Comparison of ENCODE assay signal across 9 mouse cellular contexts in genomic region chr16:17452373-17452715, GRCm38 (mm10). TPM values are rescaled to one million over a fixed set of nuclear protein-coding genes. Genes with fewer than 3 reads are reported as not detected.
DNase-seq lines count a peak whose midpoint lies in the region; ATAC-seq and TF ChIP-seq lines count a peak whose summit lies in the region.
"Had no signal": no experiment of that assay in that cellular context is flagged by ENCODE, and none has a peak within 500 bp of the region (broad histone marks: within the 10 kb centered on the region; RNA-seq: fewer than 3 reads in every experiment).

No protein-coding gene starts in this region.

- H3K9ac ChIP-seq in heart, adult 2 months (ENCODE audit: low read depth, low read length) = peak overlapping the region; percentile 82
- peak overlapping the region; percentile 88 for H3K9ac ChIP-seq in kidney, postnatal 0 days (ENCODE audit: low read depth, low read length)
- H3K9ac ChIP-seq in lung, embryonic 16.5 days (ENCODE audit: low read length) = peak overlapping the region; percentile 99

- peaks cover 4% of the 10 kb centered on the region for H3K79me2 ChIP-seq in heart, adult 2 months (replicated peaks; ENCODE audit: control insufficient read depth, insufficient read depth, low read length)

- no peak for TF ChIP-seq EP300 in heart, adult 2 months (IDR thresholded peaks at IDR 0.05; ENCODE audit: insufficient read depth, low read depth, low read length)

- no peak for TF ChIP-seq POLR2A in heart, adult 2 months (IDR thresholded peaks at IDR 0.05; ENCODE audit: insufficient read depth, low read depth, low read length)

- peaks cover 8% of the 10 kb centered on the region for H3K4me1 ChIP-seq in heart, adult 2 months (ENCODE audit: control insufficient read depth, insufficient read depth, low read length)
- peaks cover 51% of the 10 kb centered on the region for H3K4me1 ChIP-seq in E14TG2a.4 (replicated peaks; ENCODE audit: low read depth, low read length)
- H3K4me1 ChIP-seq in kidney, postnatal 0 days (replicated peaks; ENCODE audit: insufficient read depth, low read length) = peaks cover 8% of the 10 kb centered on the region
- H3K4me1 ChIP-seq in lung, embryonic 16.5 days (replicated peaks; ENCODE audit: control insufficient read depth, insufficient read depth, low read length) = peaks cover 15% of the 10 kb centered on the region

- no peak for DNase-seq in heart, adult 2 months
- no peak for DNase-seq in heart, postnatal 4 days
- DNase-seq in cerebellum, adult 9-11 months = peak; percentile 67
- DNase-seq in gastrocnemius, adult 8-10 months (ENCODE audit: low spot score in 2 of 2) = peak; percentile 10 to 19
- DNase-seq in kidney, postnatal 0 days (ENCODE audit: low spot score) = peak; percentile 68
- peak; percentile 46 for DNase-seq in right cerebral cortex, postnatal 4 days

- intact Hi-C loops in heart, adult 2 months (cut with DNase I) = loop anchor here (1.0 to 2.0 kb wide), 2 partner anchors 46 to 56 kb away; partner anchors contain the start of genes Lztr1 and Pi4ka

- no peak for TF ChIP-seq CTCF in heart, adult 2 months (IDR thresholded peaks at IDR 0.05)
- TF ChIP-seq CTCF in E14TG2a.4 (conservative IDR thresholded peaks at IDR 0.05; ENCODE audit: low read length) = no peak
- no peak for TF ChIP-seq CTCF in kidney, postnatal 0 days (IDR thresholded peaks at IDR 0.05; ENCODE audit: low read depth)

- H3K4me2 ChIP-seq in kidney, postnatal 0 days (ENCODE audit: low read length) = peak overlapping the region; percentile 75
- H3K4me2 ChIP-seq in lung, embryonic 16.5 days (ENCODE audit: low read depth, low read length) = peak overlapping the region; percentile 92

- H3K4me3 ChIP-seq in heart, adult 2 months = peak overlapping the region; percentile 96
- H3K4me3 ChIP-seq in E14TG2a.4 (replicated peaks; ENCODE audit: low read length) = peak overlapping the region; percentile 99
- H3K4me3 ChIP-seq in kidney, postnatal 0 days (replicated peaks; ENCODE audit: low read depth, low read length) = peak overlapping the region; percentile 76
- peak overlapping the region; percentile 99 for H3K4me3 ChIP-seq in lung, embryonic 16.5 days (ENCODE audit: low read length)

- ATAC-seq in kidney, postnatal 0 days (replicated peaks; ENCODE audit: low FRiP score, low read depth) = peak; percentile 44
- peak; percentile 55 for ATAC-seq in lung, embryonic 16.5 days (ENCODE audit: low read depth)

- peak overlapping the region; percentile 97 for H3K27ac ChIP-seq in heart, adult 2 months
- H3K27ac ChIP-seq in kidney, postnatal 0 days = peak overlapping the region; percentile 95
- peak overlapping the region; percentile 96 for H3K27ac ChIP-seq in lung, embryonic 16.5 days (ENCODE audit: low read length)

- WGBS in heart, adult 2 months = under 1% methylated on average over 24 of the region's 24 CpGs
- under 1% methylated on average over 24 of the region's 24 CpGs for WGBS in kidney, postnatal 0 days
- under 1% methylated on average over 24 of the region's 24 CpGs for WGBS in lung, embryonic 16.5 days

- peaks cover 10% of the 10 kb centered on the region for H3K9me3 ChIP-seq in E14TG2a.4 (ENCODE audit: low read length)
- no peaks in the 10 kb centered on the region for H3K9me3 ChIP-seq in kidney, postnatal 0 days (replicated peaks; ENCODE audit: low read length)
- no peaks in the 10 kb centered on the region for H3K9me3 ChIP-seq in lung, embryonic 16.5 days (ENCODE audit: control insufficient read depth, low read length)

- no peaks in the 10 kb centered on the region for H3K27me3 ChIP-seq in heart, adult 2 months (ENCODE audit: control insufficient read depth, insufficient read depth, low read length)
- no peaks in the 10 kb centered on the region for H3K27me3 ChIP-seq in E14TG2a.4 (ENCODE audit: insufficient read depth, low read length)
- no peaks in the 10 kb centered on the region for H3K27me3 ChIP-seq in kidney, postnatal 0 days (ENCODE audit: insufficient read depth, low read length)
- no peaks in the 10 kb centered on the region for H3K27me3 ChIP-seq in lung, embryonic 16.5 days (ENCODE audit: control insufficient read depth, insufficient read depth, low read depth, low read length)
- H3K27me3 ChIP-seq: Patski had no signal

- peaks cover 18% of the 10 kb centered on the region for H3K36me3 ChIP-seq in heart, adult 2 months (ENCODE audit: control insufficient read depth, insufficient read depth, low read length)
- H3K36me3 ChIP-seq in E14TG2a.4 (ENCODE audit: insufficient read depth, low read length) = peaks cover 34% of the 10 kb centered on the region
- peaks cover 1% of the 10 kb centered on the region; the same call in 1 of the 2 replicates for H3K36me3 ChIP-seq in kidney, postnatal 0 days (ENCODE audit: insufficient read depth, low read length)
- peaks cover 3% of the 10 kb centered on the region; the same call in 1 of the 2 replicates for H3K36me3 ChIP-seq in lung, embryonic 16.5 days (ENCODE audit: control insufficient read depth, insufficient read depth, low read length)

RNA-seq across cellular contexts. Expression of gene Crkl, which starts 0.6 kb away (rescaled TPM):
- 10 to 100 TPM; 26.2 to 27.2 TPM for total RNA-seq in heart, adult 2 months (2021)
- 31.2 and 36.5 TPM in 2 replicates for polyA plus RNA-seq in heart, adult 2 months (2012; rRNA removed)
- 10 to 100 TPM; 31.6 to 34.4 TPM for total RNA-seq in heart, postnatal 4 days (2021)
- total RNA-seq in gastrocnemius, adult 8-10 months (2022) = 10 to 100 TPM; 20.9 to 29.2 (median 22.4) TPM
- polyA plus RNA-seq in kidney, postnatal 0 days (2015; fragmentation: Nextera tagmentation; extraction: Ambion mirVana) = 50.7 and 51.3 TPM in 2 replicates
- polyA plus RNA-seq in lung, embryonic 16.5 days (2015; fragmentation: Nextera tagmentation; extraction: Ambion mirVana) = 56.7 and 60.4 TPM in 2 replicates

RNA-seq across cellular contexts. Expression of gene Aifm3, which starts 37.1 kb away (rescaled TPM):
- under 1 TPM in 1 of 2 experiments, not detected in 1; 0.14 TPM for total RNA-seq in heart, adult 2 months (2021)
- 0.08 and 0.09 TPM in 2 replicates for polyA plus RNA-seq in heart, adult 2 months (2012; rRNA removed)
- total RNA-seq in heart, postnatal 4 days (2021) = under 1 TPM; 0.21 to 0.70 TPM
- total RNA-seq in gastrocnemius, adult 8-10 months (2022) = under 1 TPM; 0.12 to 0.70 (median 0.28) TPM
- 1.4 and 2.4 TPM in 2 replicates for polyA plus RNA-seq in kidney, postnatal 0 days (2015; fragmentation: Nextera tagmentation; extraction: Ambion mirVana)
- polyA plus RNA-seq in lung, embryonic 16.5 days (2015; fragmentation: Nextera tagmentation; extraction: Ambion mirVana) = 4.1 and 6.5 TPM in 2 replicates

RNA-seq across cellular contexts. Expression of gene Pi4ka, which starts 46.2 kb away (rescaled TPM):
- total RNA-seq in heart, adult 2 months (2021) = 10 to 100 TPM; 56.4 to 57.1 TPM
- polyA plus RNA-seq in heart, adult 2 months (2012; rRNA removed) = 49.0 and 61.2 TPM in 2 replicates
- 10 to 100 TPM; 55.8 to 56.5 TPM for total RNA-seq in heart, postnatal 4 days (2021)
- total RNA-seq in gastrocnemius, adult 8-10 months (2022) = 10 to 100 TPM; 21.0 to 24.0 (median 22.1) TPM
- 27.3 and 28.5 TPM in 2 replicates for polyA plus RNA-seq in kidney, postnatal 0 days (2015; fragmentation: Nextera tagmentation; extraction: Ambion mirVana)
- 26.6 and 28.0 TPM in 2 replicates for polyA plus RNA-seq in lung, embryonic 16.5 days (2015; fragmentation: Nextera tagmentation; extraction: Ambion mirVana)

RNA-seq across cellular contexts. Expression of gene Snap29, which starts 46.6 kb away (rescaled TPM):
- total RNA-seq in heart, adult 2 months (2021) = 10 to 100 TPM; 15.5 to 17.0 TPM
- polyA plus RNA-seq in heart, adult 2 months (2012; rRNA removed) = 5.0 and 8.1 TPM in 2 replicates
- total RNA-seq in heart, postnatal 4 days (2021) = 10 to 100 TPM; 15.7 to 16.3 TPM
- 10 to 100 TPM; 17.1 to 21.0 (median 18.9) TPM for total RNA-seq in gastrocnemius, adult 8-10 months (2022)
- 11.9 and 12.8 TPM in 2 replicates for polyA plus RNA-seq in kidney, postnatal 0 days (2015; fragmentation: Nextera tagmentation; extraction: Ambion mirVana)
- 15.1 and 15.3 TPM in 2 replicates for polyA plus RNA-seq in lung, embryonic 16.5 days (2015; fragmentation: Nextera tagmentation; extraction: Ambion mirVana)

RNA-seq across cellular contexts. Expression of gene Lztr1, which starts 56.1 kb away (rescaled TPM):
- 10 to 100 TPM; 24.3 to 28.5 TPM for total RNA-seq in heart, adult 2 months (2021)
- polyA plus RNA-seq in heart, adult 2 months (2012; rRNA removed) = 98.0 and 104 TPM in 2 replicates
- total RNA-seq in heart, postnatal 4 days (2021) = 10 to 100 TPM; 35.6 to 47.5 TPM
- 10 to 100 TPM; 20.3 to 26.1 (median 23.5) TPM for total RNA-seq in gastrocnemius, adult 8-10 months (2022)
- 65.7 and 73.4 TPM in 2 replicates for polyA plus RNA-seq in kidney, postnatal 0 days (2015; fragmentation: Nextera tagmentation; extraction: Ambion mirVana)
- polyA plus RNA-seq in lung, embryonic 16.5 days (2015; fragmentation: Nextera tagmentation; extraction: Ambion mirVana) = 75.6 and 85.6 TPM in 2 replicates

Comparison
In these comparisons a context has a peak if more than half of its experiments do, and no peak if none do; other contexts are left out.
1. DNase-seq: peak in cerebellum, adult 9-11 months (single experiment), gastrocnemius, adult 8-10 months (2 of 2), kidney, postnatal 0 days (single experiment) and right cerebral cortex, postnatal 4 days (single experiment); none in heart, adult 2 months (0 of 2) and heart, postnatal 4 days (single experiment).
2. Peak in every context shown above with its lines, with median percentiles within 50 percentile points of each other: H3K27ac ChIP-seq, H3K4me3 ChIP-seq and H3K9ac ChIP-seq.